Mouse (Mus musculus): Measurements from ENCODE around the gene Acbd6.
A peak's percentile ranks its signal among the peaks of the same experiment; 100 is the strongest.

Gene Acbd6

DNA sequence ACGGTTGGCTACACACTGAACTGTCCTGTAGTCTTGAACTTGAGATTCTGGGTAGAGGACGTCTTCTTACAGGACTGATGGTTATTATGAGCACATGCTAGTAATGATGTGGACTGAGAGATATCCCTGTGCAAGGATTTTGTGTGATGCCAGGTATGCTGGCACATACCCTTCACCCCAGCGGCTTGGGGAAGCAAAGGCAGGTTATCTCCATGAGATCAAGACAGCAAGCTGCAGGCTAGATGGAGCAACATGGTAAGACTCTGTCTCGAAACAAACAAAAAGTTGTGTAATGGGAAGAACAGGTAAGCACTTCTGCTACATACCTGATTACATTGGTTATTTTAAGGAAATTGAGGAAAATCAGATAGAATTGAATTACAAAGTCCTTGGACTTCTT, 2.1 kb downstream of the Acbd6 start:
- no peak for DNase-seq (ENCODE audit: low read depth, low spot score)

DNA sequence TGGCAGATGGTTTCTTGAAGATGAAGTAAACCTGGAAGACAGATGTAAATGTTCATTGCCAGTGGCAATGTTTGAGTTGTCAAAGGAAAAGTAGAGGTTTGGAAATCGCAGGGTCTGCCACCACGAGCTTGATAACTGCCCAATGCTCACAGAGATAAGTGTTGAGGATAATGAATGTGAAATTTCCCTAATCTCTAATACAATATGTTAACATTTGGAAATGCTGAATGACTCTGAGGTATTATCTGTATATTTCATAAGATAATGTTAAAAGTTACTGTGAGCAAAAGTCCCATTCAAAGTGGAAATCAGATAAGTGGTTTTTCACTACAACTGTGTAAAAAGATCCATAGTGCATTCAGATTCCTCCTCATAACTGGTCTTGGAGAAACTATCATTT, 2.8 kb downstream of the Acbd6 start:
- DNase-seq (ENCODE audit: low read depth, low spot score) = no peak

DNA sequence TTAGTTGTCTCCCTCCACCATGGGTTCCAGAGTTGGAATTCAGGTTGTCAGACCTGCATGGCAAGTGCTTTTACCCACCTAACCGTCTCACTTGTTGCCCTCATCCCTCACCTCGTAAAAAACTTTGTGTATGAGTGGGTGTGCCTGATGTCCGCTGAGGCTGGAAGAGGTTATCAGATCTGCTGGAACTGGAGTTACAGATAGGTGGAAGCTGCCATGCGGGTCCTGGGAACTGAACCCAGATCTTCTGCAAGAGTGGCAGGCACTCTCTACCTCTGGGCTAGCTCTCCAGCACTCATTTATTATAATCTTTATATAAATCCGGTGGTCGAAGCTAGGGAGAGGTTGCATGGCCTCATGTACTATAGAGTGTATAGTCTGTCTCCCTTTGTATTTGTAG, 4.3 kb downstream of the Acbd6 start:
- DNase-seq (ENCODE audit: low read depth, low spot score) = no peak

DNA sequence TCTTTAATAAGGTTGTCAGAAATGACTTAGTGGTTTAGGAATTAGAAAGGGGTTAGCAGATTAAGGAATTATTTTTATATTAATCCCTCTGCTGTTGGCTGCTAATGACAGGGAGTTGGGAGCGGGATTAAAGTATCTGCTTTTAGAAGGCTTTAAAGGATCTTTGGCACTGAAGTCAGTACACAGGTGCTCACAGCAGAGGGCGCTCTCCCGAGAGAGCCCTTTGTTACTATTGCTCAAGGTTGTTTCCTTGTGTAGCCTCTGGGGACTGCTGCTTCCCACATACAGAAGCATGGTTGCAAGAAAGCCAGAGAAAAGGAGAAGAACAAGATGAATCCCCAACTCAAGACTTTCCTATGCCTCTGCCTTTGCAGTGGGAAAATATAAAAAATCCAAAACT, 6.8 kb downstream of the Acbd6 start:
- peak; percentile 88 for DNase-seq (ENCODE audit: low read depth, low spot score)

DNA sequence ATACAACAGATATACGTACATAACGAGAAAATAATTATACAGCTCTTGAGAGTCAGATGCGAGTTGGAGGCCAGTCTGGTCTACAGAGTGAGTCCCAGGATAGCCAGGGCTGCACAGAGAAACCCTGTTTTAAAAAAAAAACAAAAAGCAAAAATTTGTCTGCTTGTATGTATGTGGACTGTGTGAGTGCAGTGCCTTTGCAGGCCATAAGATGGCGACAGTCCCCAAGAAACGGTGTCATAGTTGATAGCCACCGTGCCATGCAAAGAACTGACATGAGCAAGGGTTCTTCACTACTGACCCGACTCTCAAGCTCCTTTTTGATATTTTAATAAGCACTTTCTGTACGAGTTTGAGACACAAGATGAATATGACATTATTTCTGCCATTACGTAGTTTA, 10.2 kb downstream of the Acbd6 start:
- DNase-seq (ENCODE audit: low read depth, low spot score) = peak; percentile 67

DNA sequence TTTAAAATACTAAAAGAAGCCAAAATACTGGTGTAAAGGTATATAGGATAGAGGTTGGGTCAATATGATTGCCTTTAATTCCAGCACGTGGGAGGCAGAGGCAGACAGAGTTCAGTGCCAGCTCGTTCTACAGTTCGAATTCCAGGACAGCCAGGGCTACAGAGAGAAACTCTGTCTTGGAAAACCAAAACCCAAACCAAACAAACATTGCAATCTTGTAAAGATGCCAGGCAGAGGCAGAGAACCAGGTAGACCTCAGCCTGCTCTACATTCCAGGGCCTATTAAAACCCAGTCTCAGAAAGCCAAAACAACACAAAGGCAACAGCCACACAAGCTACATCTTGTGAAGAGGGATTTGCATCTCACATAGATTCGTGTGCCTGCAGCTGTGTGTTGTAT, 11.4 kb downstream of the Acbd6 start:
- no peak for DNase-seq (ENCODE audit: low read depth, low spot score)

DNA sequence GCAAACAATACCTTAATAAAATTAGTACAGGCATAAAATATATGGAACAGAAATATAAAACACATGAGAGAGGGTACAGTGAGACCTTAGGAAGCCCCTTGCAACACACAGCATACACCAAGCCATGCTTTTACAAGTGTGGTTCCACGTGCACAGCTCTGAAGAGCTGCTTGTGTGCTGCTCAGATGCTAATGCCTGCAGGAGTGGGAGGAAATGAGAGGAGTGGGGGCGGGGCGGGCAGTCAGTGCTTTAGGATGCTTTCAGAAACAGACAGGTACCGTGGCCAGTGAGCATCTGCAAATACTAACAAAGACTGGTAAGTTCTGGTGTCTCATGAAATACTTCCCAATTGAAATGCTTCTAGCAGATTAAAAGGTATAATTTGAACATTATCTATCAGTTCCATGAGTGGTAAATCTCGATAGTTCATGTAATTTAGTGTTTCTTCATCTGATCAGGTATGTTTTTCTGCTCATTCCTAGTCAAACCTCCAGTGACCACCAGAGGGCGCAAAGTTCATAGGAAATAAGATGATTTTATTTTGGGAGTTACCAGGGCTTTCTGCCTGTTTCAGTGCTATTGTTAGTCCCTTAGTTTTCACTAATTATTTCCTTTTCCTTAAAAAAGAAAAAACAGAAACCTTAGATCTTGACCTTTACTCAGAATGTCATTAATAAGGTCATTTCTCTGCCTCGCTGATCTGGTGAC, 17.2 kb downstream of the Acbd6 start:
- DNase-seq (ENCODE audit: low read depth, low spot score) = peak; percentile 70

DNA sequence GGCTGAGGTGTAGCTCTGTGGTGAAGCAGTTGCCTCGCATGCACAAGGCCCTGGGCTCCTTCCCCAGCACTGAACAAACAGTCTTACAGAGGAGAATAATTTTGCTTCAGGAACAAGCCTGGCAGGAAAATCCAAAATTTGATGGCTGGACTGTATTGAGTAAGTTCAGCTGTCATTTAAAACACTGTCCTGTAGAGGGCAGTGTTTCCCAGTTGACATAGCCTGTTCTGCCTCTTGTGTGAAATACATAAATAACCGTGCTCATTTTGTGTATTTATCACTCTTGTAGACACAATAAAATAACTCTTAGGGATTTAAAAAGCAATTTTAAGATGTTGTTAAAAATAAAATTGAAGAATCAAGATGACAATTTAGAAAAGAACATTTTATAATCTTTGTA, 18.5 kb downstream of the Acbd6 start:
- peak; percentile 66 for DNase-seq (ENCODE audit: low read depth, low spot score)

DNA sequence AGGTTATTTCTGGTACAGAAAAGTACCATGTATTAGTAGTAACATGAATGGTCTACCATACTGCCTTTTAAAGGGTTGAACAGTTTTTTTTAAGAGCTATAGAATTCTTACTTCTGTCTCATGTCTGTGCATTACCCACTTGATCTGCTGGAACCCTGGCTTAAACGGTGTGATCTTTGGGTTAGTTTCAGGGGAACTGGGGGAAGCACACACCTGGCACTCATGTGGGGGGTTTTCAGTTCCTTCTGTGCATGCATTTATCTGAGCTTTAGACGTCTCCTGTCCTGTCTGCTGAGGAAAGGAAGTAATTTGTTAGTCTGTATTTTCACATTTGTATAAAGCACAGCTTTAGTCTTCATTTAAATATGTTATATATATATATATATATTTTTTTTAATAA, 19.4 kb downstream of the Acbd6 start:
- DNase-seq (ENCODE audit: low read depth, low spot score) = no peak

DNA sequence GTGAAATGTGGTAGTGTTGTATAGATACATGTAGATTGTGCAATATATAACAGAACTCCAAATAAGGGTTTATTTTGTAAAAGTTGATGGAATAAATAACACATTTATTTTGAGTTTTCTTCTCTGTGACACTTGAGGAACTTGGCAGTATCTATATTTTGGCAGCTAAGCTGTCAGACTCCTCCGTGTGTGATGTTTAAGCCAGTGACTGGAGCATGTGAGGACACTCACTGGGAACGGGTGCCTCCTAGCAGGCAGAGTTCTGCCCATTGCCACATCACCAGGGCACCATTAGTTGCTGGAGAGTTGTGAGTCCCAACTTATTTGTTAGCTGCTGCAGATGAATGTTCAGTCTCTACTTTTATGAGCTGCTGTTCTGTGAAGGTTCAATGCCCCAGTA, 30.0 kb downstream of the Acbd6 start:
- DNase-seq (ENCODE audit: low read depth, low spot score) = no peak

DNA sequence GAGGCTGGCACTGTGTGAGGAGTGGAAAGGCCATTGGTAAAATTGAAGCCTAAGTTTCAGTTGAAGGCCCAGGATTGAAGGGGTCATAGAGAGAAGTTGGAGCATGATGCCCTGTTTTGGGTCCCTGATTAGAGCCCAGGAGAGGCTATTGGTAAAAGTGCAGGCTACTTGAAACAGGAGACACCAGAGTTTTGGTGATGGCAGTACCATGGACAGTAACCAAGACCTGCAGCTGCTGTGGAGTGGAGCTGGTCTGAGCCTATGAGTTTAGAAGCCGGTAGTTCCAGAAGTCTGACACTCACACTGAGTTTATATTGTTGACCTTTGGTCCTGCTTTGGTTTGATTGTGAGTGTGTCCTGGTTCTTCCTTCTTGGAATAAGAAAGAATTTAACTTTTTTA, 36.2 kb downstream of the Acbd6 start:
- DNase-seq (ENCODE audit: low read depth, low spot score) = peak; percentile 56

DNA sequence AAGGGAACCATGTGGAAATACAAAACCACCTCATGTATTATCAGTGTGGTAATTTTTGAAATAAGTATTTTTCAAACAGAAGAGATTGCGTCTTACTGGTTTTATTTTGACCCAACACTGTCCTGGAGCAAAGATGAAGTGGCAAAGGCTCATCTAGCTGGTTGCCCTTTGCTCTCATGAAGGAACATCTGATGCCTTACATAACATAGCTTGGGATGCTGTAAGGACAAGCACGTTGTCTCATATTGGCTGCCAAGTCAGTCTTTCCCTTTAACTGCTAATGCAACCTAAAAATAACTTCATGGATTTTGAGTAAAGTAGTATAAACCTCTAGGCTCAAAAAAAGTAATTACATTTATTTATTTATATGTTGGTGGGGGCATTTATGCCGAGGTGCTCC, 38.7 kb downstream of the Acbd6 start:
- no peak for DNase-seq (ENCODE audit: low read depth, low spot score)

DNA sequence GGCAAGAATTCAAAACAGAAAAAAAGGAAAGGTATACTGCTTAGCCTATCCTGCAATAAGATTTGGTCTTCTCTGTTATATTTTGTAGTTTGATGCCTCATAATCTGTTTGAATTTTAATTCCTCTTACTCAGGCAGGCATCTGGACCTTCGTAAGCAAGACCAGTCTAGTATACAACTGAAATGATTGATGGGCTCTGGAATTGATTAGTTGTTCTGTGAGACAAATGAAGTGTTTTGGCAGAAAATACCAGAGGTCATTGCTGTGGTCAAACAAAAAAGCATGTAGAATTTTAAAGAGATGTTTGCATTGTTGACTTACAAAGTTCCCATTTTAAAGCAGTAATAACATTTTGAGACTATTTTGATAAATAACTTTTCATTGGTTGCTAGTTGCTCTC, 46.8 kb downstream of the Acbd6 start:
- no peak for DNase-seq (ENCODE audit: low read depth, low spot score)

DNA sequence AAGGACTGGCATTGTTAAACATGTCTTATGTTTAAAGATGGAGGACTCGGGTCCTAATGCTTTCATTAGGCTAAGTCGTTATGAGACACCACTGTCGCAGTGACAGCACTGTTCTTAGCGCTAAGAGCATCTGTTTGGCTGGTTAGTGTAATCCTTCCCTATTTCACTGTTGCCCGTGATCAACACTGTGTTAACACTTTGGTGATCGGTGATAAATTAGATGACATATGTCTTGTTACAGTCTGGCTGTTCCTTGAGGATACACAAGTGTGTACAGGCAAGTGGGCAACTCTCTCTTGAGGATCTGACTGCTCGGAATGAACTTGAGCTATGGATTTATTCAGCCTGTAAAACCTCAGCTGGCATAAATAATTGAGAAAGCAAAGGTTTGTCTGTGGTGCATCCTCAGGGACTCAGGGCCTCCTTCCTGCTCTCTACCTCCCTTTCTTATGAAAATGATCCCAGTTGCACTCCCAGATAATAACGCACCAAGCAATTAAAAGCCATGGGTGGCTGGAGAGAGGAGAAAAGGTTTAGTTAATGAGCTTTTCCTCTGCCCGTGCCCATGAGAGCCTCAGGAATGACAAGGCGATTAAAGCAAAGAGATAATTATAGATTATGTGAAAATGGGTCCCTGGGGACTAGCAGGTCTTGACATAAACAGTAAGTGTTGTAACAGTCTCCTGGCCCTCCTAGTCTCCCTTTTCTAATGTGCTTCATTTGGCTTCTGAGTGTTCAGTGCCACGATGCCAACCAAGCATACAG, 47.7 kb downstream of the Acbd6 start:
- DNase-seq (ENCODE audit: low read depth, low spot score) = no peak

DNA sequence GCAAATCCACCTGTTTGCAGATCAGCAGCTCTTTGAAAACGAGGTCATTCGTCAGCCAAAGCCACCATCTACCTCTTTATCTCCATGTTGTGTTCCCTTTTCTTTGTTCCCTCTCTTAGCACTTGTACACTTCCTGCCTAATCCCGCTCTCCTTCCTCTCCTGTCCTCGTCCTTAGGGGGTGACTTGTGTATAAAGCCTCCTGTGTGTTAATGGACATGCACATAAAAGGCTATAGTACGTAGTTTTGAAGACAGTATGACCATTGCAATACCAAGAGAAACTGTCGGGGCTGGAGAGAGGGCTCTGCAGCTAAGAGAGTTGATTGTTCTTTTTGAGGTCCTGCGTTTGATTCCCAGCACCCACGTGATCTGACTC, 48.2 kb downstream of the Acbd6 start:
- DNase-seq (ENCODE audit: low read depth, low spot score) = no peak

DNA sequence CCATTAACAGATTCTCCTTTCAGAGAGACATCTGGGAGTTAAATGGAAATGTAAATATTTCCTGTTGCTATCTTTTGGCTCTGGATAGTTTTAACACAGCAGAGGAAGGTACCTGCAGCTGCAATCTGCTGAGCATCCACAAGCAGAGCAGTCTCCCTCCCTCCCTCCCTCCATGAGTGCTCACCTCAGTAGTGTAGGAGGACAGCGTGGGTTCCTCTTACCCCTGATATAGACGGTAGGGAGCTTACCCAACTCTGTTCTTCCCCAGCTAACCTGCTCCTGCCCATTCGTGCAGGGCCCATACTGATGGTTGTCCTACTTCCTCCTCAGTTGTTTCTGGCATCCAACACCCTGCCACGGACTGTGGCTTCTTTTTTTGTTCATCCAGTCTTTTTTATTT, 50.6 kb downstream of the Acbd6 start:
- DNase-seq (ENCODE audit: low read depth, low spot score) = no peak

DNA sequence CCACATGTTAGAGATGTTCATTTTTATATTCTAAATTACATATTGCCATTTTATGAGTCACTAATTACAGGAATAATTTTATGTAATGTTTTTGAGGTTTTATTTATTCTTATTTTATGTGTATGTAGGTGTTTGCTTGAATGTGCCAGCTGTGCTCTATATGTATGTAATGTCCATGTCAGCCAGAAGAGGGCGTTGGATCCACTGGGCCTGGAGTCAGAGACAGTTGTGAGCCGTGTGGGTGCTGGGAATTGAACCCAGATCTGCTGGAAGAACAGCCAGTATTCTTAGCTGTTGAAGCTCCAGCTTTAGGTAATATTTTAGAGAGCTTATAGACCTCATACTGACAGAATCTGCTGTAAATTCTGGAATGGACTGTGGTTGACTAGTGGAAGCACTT, 56.5 kb downstream of the Acbd6 start:
- peak; percentile 54 for DNase-seq (ENCODE audit: low read depth, low spot score)

DNA sequence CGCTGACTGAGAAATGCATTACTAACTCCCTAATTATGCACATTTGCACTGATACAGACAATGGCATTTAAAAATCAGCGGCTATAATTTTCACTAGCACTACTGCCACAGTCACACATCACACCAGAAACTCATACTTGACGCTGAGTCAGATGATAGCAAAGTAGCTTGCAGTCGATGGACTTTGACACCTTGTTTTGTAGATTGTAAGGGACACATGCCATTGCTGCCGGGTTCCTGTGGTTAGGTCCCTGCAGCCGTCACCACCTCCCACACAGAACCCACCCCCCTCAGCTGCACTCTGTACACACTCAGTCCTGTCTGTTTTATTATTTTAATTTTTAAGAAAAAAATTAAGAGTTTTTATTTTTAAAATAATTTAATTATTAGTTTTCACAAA, 63.2 kb downstream of the Acbd6 start:
- DNase-seq (ENCODE audit: low read depth, low spot score) = no peak

DNA sequence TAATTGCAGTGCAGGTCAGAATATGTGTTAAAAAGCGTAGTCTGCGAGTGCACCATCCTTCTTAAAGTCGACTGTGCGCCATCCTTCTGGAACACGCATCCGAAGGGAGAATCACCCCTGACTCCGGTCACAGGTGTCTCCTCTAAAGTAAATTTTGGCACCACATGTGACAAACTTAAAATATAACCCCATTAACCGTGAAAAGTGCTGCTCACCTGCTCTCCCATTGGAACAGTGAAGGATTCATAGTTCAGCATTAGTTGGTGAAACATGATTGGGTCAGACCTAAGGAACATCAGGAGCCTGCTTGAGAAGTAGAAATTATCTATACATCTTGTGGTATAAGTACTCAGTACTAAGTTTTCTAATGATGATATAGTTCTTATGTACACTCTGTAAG, 65.3 kb downstream of the Acbd6 start:
- no peak for DNase-seq (ENCODE audit: low read depth, low spot score)

DNA sequence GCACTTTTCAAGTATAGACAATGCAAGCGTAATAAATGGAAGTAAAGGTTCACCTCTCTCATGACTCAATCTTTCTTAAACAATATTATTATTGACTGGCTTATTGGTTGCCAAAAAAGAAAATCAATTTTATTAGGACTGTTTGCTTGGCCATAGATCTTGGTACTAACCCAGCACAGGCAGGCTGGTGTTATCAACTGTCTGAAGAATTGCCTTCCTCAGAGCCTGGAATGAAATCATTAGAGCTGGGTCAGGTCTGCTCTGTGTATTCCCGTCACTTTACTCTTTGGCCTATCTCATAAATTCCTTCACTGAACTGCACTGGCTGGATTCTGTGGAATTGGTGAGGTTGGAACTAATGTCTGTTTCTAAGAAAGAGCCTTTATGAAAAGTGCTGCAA, 69.8 kb downstream of the Acbd6 start:
- no peak for DNase-seq (ENCODE audit: low read depth, low spot score)

DNA sequence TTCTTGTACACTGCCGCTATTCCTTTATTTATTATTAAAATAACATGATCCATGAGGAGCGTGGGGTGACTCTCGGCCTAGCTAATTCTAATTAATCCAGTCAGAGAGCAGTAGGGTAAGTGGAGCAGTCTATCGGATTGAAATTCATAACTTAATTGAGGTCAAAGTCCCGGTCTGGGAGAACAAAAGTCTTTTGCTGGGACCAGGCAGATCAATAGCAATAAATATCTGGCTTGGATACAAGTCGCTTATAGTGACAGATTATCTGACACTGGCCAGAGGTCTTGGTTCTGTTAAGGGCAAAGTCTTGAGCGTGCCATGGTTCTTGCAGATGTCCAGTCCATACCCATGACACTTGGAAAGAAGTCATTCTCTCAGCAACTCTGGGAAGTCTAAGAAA, 78.7 kb downstream of the Acbd6 start:
- no peak for DNase-seq (ENCODE audit: low read depth, low spot score)

DNA sequence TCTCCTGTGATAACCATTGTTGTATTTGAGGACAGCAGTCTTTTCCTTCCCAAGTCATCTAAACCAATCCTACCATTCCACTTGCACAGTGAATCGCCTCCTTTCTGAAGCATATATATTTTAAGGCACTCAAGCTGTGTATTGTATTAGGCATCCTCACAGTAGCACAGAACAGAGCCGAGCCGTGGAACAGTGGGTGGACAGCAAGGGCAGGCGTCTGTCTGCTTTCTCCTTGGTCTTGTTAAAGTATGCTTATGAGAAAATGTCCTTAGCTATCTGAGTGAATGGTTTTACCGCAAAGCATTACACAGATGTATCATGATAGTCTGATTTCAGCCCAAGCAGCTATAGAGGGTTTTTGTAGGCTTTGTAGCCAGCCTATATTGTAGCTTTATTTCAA, 87.9 kb downstream of the Acbd6 start:
- DNase-seq (ENCODE audit: low read depth, low spot score) = no peak
